Mouse (Mus musculus) cortical plate, adult 2 months (tissue): Measurements from ENCODE around the gene Dusp27.

Source experiments
- CTCF ChIP-seq: fragments of 200-500 bp; IDR thresholded peaks from 2 replicates; pipeline ENCODE4 v1.5.1; 2011; ENCODE audit warnings: mild to moderate bottlenecking, control low read depth, low read length; ENCODE audit not compliant: insufficient read depth; ENCODE audit errors: extremely low read depth
- POLR2A ChIP-seq: fragments of 200-500 bp; IDR thresholded peaks from 2 replicates; pipeline ENCODE4 v1.6.1; 2011; ENCODE audit warnings: mild to moderate bottlenecking, low read length, control low read depth; ENCODE audit not compliant: insufficient read depth; ENCODE audit errors: extremely low read depth

- TF ChIP-seq CTCF = no peak
- no peak for TF ChIP-seq POLR2A
Observed at GRCm38 (mm10) chr1:166139620-166140184, 12.0 kb upstream of the Dusp27 start.
